Mouse (Mus musculus): ENCODE measurements around the gene Irgm2. TPM values are rescaled to one million over a fixed set of nuclear protein-coding genes. Genes with fewer than 3 reads are reported as not detected.

The Irgm2 gene
- polyA plus RNA-seq, 1 experiment = 22.7 TPM

- 50% methylated on average over 4 of the region's 4 CpGs for WGBS
- Histone ChIP-seq H3K27me3 (ENCODE audit: control insufficient read depth, insufficient read depth, low read length) (no peaks in the 10 kb centered on the region), H3K27ac (ENCODE audit: insufficient read depth, low read depth, low read length) (peak overlapping the region; percentile 35; the same call in 1 of the 2 replicates), H3K36me3 (ENCODE audit: control insufficient read depth, insufficient read depth, low read length) (peaks cover 11% of the 10 kb centered on the region), H3K4me1 (ENCODE audit: control insufficient read depth, insufficient read depth, insufficient read length, low read length) (peaks cover 6% of the 10 kb centered on the region; the same call in 1 of the 2 replicates), H3K4me3 (ENCODE audit: low read depth, low read length) (no peak overlapping the region)
- TF ChIP-seq CTCF (IDR thresholded peaks at IDR 0.05; ENCODE audit: extremely low read depth, insufficient read length, insufficient replicate concordance, low read depth, low read length) (no peak), POLR2A (IDR thresholded peaks at IDR 0.05; ENCODE audit: low read depth, low read length) (no peak)
Observed at GRCm38 (mm10) chr11:58193860-58194520, 5.4 kb upstream of the Irgm2 start.

- TF ChIP-seq CTCF (IDR thresholded peaks at IDR 0.05; ENCODE audit: extremely low read depth, insufficient read length, insufficient replicate concordance, low read depth, low read length) (no peak), POLR2A (IDR thresholded peaks at IDR 0.05; ENCODE audit: low read depth, low read length) (no peak)
- Histone ChIP-seq H3K4me1 (ENCODE audit: control insufficient read depth, insufficient read depth, insufficient read length, low read length) (peaks cover 11% of the 10 kb centered on the region; the same call in 1 of the 2 replicates), H3K27ac (ENCODE audit: insufficient read depth, low read depth, low read length) (peak overlapping the region; percentile 84; the same call in 1 of the 2 replicates), H3K27me3 (ENCODE audit: control insufficient read depth, insufficient read depth, low read length) (no peaks in the 10 kb centered on the region), H3K36me3 (ENCODE audit: control insufficient read depth, insufficient read depth, low read length) (peaks cover 8% of the 10 kb centered on the region), H3K4me3 (ENCODE audit: low read depth, low read length) (no peak overlapping the region; the same call in 1 of the 2 replicates)
- 85% methylated on average over 4 of the region's 4 CpGs for WGBS
Observed at GRCm38 (mm10) chr11:58198663-58199062, 755 bp upstream of the Irgm2 start.

GRCm38 (mm10) chr11:58200226-58200625 is 808 bp downstream of the Irgm2 start:
- Histone ChIP-seq H3K4me3 (ENCODE audit: low read depth, low read length) (peak overlapping the region; percentile 70; the same call in 1 of the 2 replicates), H3K36me3 (ENCODE audit: control insufficient read depth, insufficient read depth, low read length) (peaks cover 15% of the 10 kb centered on the region), H3K4me1 (ENCODE audit: control insufficient read depth, insufficient read depth, insufficient read length, low read length) (peaks cover 8% of the 10 kb centered on the region; the same call in 1 of the 2 replicates), H3K27ac (ENCODE audit: insufficient read depth, low read depth, low read length) (peak overlapping the region; percentile 12; the same call in 1 of the 2 replicates), H3K27me3 (ENCODE audit: control insufficient read depth, insufficient read depth, low read length) (no peaks in the 10 kb centered on the region)
- 70% methylated on average over 4 of the region's 4 CpGs for WGBS
- no peak for TF ChIP-seq CTCF (IDR thresholded peaks at IDR 0.05; ENCODE audit: extremely low read depth, insufficient read length, insufficient replicate concordance, low read depth, low read length)
- no peak for TF ChIP-seq POLR2A (IDR thresholded peaks at IDR 0.05; ENCODE audit: low read depth, low read length)

- H3K27ac ChIP-seq (ENCODE audit: insufficient read depth, low read depth, low read length) = no peak overlapping the region
- H3K36me3 ChIP-seq (ENCODE audit: control insufficient read depth, insufficient read depth, low read length) = peaks cover 19% of the 10 kb centered on the region
- H3K27me3 ChIP-seq (ENCODE audit: control insufficient read depth, insufficient read depth, low read length) = no peaks in the 10 kb centered on the region
- 80% methylated on average over 12 of the region's 12 CpGs for WGBS
- peaks cover 8% of the 10 kb centered on the region; the same call in 1 of the 2 replicates for H3K4me1 ChIP-seq (ENCODE audit: control insufficient read depth, insufficient read depth, insufficient read length, low read length)
- TF ChIP-seq POLR2A (IDR thresholded peaks at IDR 0.05; ENCODE audit: low read depth, low read length) (0 out of 2 replicates have a peak, but pooled peaks have one; percentile 13), CTCF (IDR thresholded peaks at IDR 0.05; ENCODE audit: extremely low read depth, insufficient read length, insufficient replicate concordance, low read depth, low read length) (no peak)
- H3K4me3 ChIP-seq (ENCODE audit: low read depth, low read length) = peak overlapping the region; percentile 56
Observed at GRCm38 (mm10) chr11:58201052-58201451, 1.6 kb downstream of the Irgm2 start.

- Histone ChIP-seq H3K4me3 (ENCODE audit: low read depth, low read length) (no peak overlapping the region), H3K4me1 (ENCODE audit: control insufficient read depth, insufficient read depth, insufficient read length, low read length) (peaks cover 8% of the 10 kb centered on the region; the same call in 1 of the 2 replicates), H3K36me3 (ENCODE audit: control insufficient read depth, insufficient read depth, low read length) (peaks cover 13% of the 10 kb centered on the region), H3K27ac (ENCODE audit: insufficient read depth, low read depth, low read length) (no peak overlapping the region), H3K27me3 (ENCODE audit: control insufficient read depth, insufficient read depth, low read length) (no peaks in the 10 kb centered on the region)
- WGBS = 77% methylated on average over 1 of the region's 1 CpGs
- TF ChIP-seq POLR2A (IDR thresholded peaks at IDR 0.05; ENCODE audit: low read depth, low read length) = no peak
- TF ChIP-seq CTCF (IDR thresholded peaks at IDR 0.05; ENCODE audit: extremely low read depth, insufficient read length, insufficient replicate concordance, low read depth, low read length) = no peak
Observed at GRCm38 (mm10) chr11:58210321-58210886, 11.0 kb downstream of the Irgm2 start.

GRCm38 (mm10) chr11:58211062-58211681 is 11.8 kb downstream of the Irgm2 start:
- WGBS = 21% methylated on average over 9 of the region's 9 CpGs
- Histone ChIP-seq H3K27me3 (ENCODE audit: control insufficient read depth, insufficient read depth, low read length) (no peaks in the 10 kb centered on the region), H3K27ac (ENCODE audit: insufficient read depth, low read depth, low read length) (no peak overlapping the region), H3K36me3 (ENCODE audit: control insufficient read depth, insufficient read depth, low read length) (peaks cover 7% of the 10 kb centered on the region), H3K4me3 (ENCODE audit: low read depth, low read length) (no peak overlapping the region), H3K4me1 (ENCODE audit: control insufficient read depth, insufficient read depth, insufficient read length, low read length) (peaks cover 8% of the 10 kb centered on the region; the same call in 1 of the 2 replicates)
- TF ChIP-seq POLR2A (IDR thresholded peaks at IDR 0.05; ENCODE audit: low read depth, low read length) = no peak
- no peak for TF ChIP-seq CTCF (IDR thresholded peaks at IDR 0.05; ENCODE audit: extremely low read depth, insufficient read length, insufficient replicate concordance, low read depth, low read length)

- Histone ChIP-seq H3K4me3 (ENCODE audit: low read depth, low read length) (no peak overlapping the region), H3K27ac (ENCODE audit: insufficient read depth, low read depth, low read length) (no peak overlapping the region), H3K27me3 (ENCODE audit: control insufficient read depth, insufficient read depth, low read length) (no peaks in the 10 kb centered on the region), H3K4me1 (ENCODE audit: control insufficient read depth, insufficient read depth, insufficient read length, low read length) (peaks cover 8% of the 10 kb centered on the region; the same call in 1 of the 2 replicates), H3K36me3 (ENCODE audit: control insufficient read depth, insufficient read depth, low read length) (peaks cover 4% of the 10 kb centered on the region)
- WGBS = 53% methylated on average over 2 of the region's 2 CpGs
- TF ChIP-seq CTCF (IDR thresholded peaks at IDR 0.05; ENCODE audit: extremely low read depth, insufficient read length, insufficient replicate concordance, low read depth, low read length) (no peak), POLR2A (IDR thresholded peaks at IDR 0.05; ENCODE audit: low read depth, low read length) (no peak)
Observed at GRCm38 (mm10) chr11:58211682-58212067, 12.3 kb downstream of the Irgm2 start.
